Mouse (Mus musculus) embryonic facial prominence, embryonic 11.5 days (tissue): Measurements from ENCODE around the gene Cfap43. TPM values are rescaled to one million over a fixed set of nuclear protein-coding genes. Genes with fewer than 3 reads are reported as not detected.

ENCODE experiments used
- ATAC-seq: fragments of 200-750 bp; cut with Nextera tagmentation; replicated peaks from 2 replicates; pipeline ENCODE4 v1.8.0; 2017; ENCODE audit warnings: low read depth; ENCODE audit not compliant: insufficient number of reproducible peaks, low FRiP score, low TSS enrichment
- DNase-seq: peaks from one replicate; pipeline ENCODE4 v3.0.0-alpha.2; 2015; ENCODE audit warnings: low spot score
- H3K27ac ChIP-seq: fragments of 300-500 bp; sonication (generic); replicated peaks from 2 replicates; pipeline ENCODE4 v1.5.1; 2014; ENCODE audit warnings: mild to moderate bottlenecking, low read depth, low read length, control low read depth
- H3K27me3 ChIP-seq: fragments of 300-500 bp; sonication (generic); 2 replicates; pipeline ENCODE4 v1.6.1; 2014; ENCODE audit warnings: mild to moderate bottlenecking, low read length, moderate library complexity, mixed read lengths; ENCODE audit not compliant: control insufficient read depth, insufficient read depth
- H3K36me3 ChIP-seq: fragments of 300-500 bp; sonication (generic); replicated peaks from 2 replicates; pipeline ENCODE4 v1.6.1; 2014; ENCODE audit warnings: low read depth, mild to moderate bottlenecking, low read length, moderate library complexity, mixed read lengths; ENCODE audit not compliant: control insufficient read depth, insufficient read depth
- H3K4me1 ChIP-seq: fragments of 300-500 bp; sonication (generic); 2 replicates; pipeline ENCODE4 v1.6.1; 2014; ENCODE audit warnings: low read length, mixed read lengths; ENCODE audit not compliant: control insufficient read depth, insufficient read depth
- H3K4me2 ChIP-seq: fragments of 300-500 bp; sonication (generic); 2 replicates; pipeline ENCODE4 v1.6.1; 2014; ENCODE audit warnings: low read depth, mild to moderate bottlenecking, control low read depth, low read length, moderate library complexity
- H3K4me3 ChIP-seq: fragments of 300-500 bp; sonication (generic); 2 replicates; pipeline ENCODE4 v1.5.1; 2014; ENCODE audit warnings: low read depth, low read length, control low read depth
- H3K9ac ChIP-seq: fragments of 300-500 bp; sonication (generic); replicated peaks from 2 replicates; pipeline ENCODE4 v1.6.1; 2014; ENCODE audit warnings: mild to moderate bottlenecking, control low read depth, low read length
- H3K9me3 ChIP-seq: fragments of 300-500 bp; sonication (generic); replicated peaks from 2 replicates; pipeline ENCODE4 v1.6.1; 2016; ENCODE audit warnings: mild to moderate bottlenecking, low read length, inconsistent platforms, mixed read lengths; ENCODE audit not compliant: control insufficient read depth
- WGBS: fragments of 180-500 bp; shearing (Covaris S2); extraction: QIAGEN DNeasy Blood & Tissue Kit; methylation state at CpG from one replicate; pipeline ENCODE4 v1.1.7; 2014; 5-methylcytosine and 5-hydroxymethylcytosine counted together
- polyA plus RNA-seq: library from polyadenylated mRNA; unstranded; fragments of >200 nt; fragmentation: Nextera tagmentation; extraction: Ambion mirVana; gene quantifications from 2 replicates; pipeline ENCODE4 v1.2.1, GENCODE M21; 2014

Gene Cfap43
- polyA plus RNA-seq, 1 experiment from 2014 or later: not detected

- no peaks in the 10 kb centered on the region for H3K27me3 ChIP-seq
- ATAC-seq (no peak), DNase-seq (no peak)
- H3K4me1 ChIP-seq: no peaks in the 10 kb centered on the region
- no peak overlapping the region for H3K27ac ChIP-seq
- no peak overlapping the region for H3K9ac ChIP-seq
- no peaks in the 10 kb centered on the region for H3K36me3 ChIP-seq
- H3K4me2 ChIP-seq: no peak overlapping the region
- 91% methylated on average over 11 of the region's 11 CpGs for whole genome bisulfite sequencing
- no peaks in the 10 kb centered on the region for H3K9me3 ChIP-seq
- no peak overlapping the region for H3K4me3 ChIP-seq
Observed at GRCm38 (mm10) chr19:47790316-47791020, 128.6 kb downstream of the Cfap43 start.

- Histone ChIP-seq H3K4me1 (no peaks in the 10 kb centered on the region), H3K4me3 (no peak overlapping the region), H3K9ac (no peak overlapping the region), H3K36me3 (no peaks in the 10 kb centered on the region), H3K27ac (no peak overlapping the region), H3K4me2 (no peak overlapping the region), H3K27me3 (no peaks in the 10 kb centered on the region), H3K9me3 (no peaks in the 10 kb centered on the region)
- ATAC-seq (no peak), DNase-seq (no peak)
- 96% methylated on average over 6 of the region's 6 CpGs for WGBS
Observed at GRCm38 (mm10) chr19:47783898-47784297, 135.2 kb downstream of the Cfap43 start.

- no peak overlapping the region for H3K27ac ChIP-seq
- no peaks in the 10 kb centered on the region for H3K27me3 ChIP-seq
- DNase-seq (no peak), ATAC-seq (no peak)
- H3K4me1 ChIP-seq: no peaks in the 10 kb centered on the region
- 69% methylated on average over 11 of the region's 11 CpGs for WGBS
- H3K36me3 ChIP-seq: no peaks in the 10 kb centered on the region
- no peak overlapping the region for H3K4me2 ChIP-seq
- no peak overlapping the region for H3K9ac ChIP-seq
- H3K4me3 ChIP-seq: no peak overlapping the region
- H3K9me3 ChIP-seq: no peaks in the 10 kb centered on the region
Observed at GRCm38 (mm10) chr19:47780972-47781371, 138.1 kb downstream of the Cfap43 start.

- H3K27me3 ChIP-seq: no peaks in the 10 kb centered on the region
- H3K4me1 ChIP-seq: no peaks in the 10 kb centered on the region
- no peak overlapping the region for H3K4me2 ChIP-seq
- H3K36me3 ChIP-seq: no peaks in the 10 kb centered on the region
- ATAC-seq (no peak), DNase-seq (no peak)
- WGBS: 91% methylated on average over 7 of the region's 7 CpGs
- no peak overlapping the region for H3K4me3 ChIP-seq
- H3K9ac ChIP-seq: no peak overlapping the region
- no peaks in the 10 kb centered on the region for H3K9me3 ChIP-seq
- H3K27ac ChIP-seq: no peak overlapping the region
Observed at GRCm38 (mm10) chr19:47780145-47780544, 138.9 kb downstream of the Cfap43 start.

GRCm38 (mm10) chr19:47777847-47778246, 141.2 kb downstream of the Cfap43 start:
- Histone ChIP-seq H3K4me1 (no peaks in the 10 kb centered on the region), H3K9ac (no peak overlapping the region), H3K9me3 (no peaks in the 10 kb centered on the region), H3K4me2 (no peak overlapping the region), H3K27ac (no peak overlapping the region), H3K36me3 (no peaks in the 10 kb centered on the region), H3K27me3 (no peaks in the 10 kb centered on the region), H3K4me3 (no peak overlapping the region)
- DNase-seq (no peak), ATAC-seq (no peak)
- WGBS: 78% methylated on average over 6 of the region's 6 CpGs

GRCm38 (mm10) chr19:47755625-47756024, 163.5 kb downstream of the Cfap43 start:
- no peaks in the 10 kb centered on the region for H3K9me3 ChIP-seq
- no peak overlapping the region for H3K4me2 ChIP-seq
- 75% methylated on average over 19 of the region's 19 CpGs for WGBS
- H3K4me1 ChIP-seq: no peaks in the 10 kb centered on the region
- DNase-seq (no peak), ATAC-seq (no peak)
- H3K36me3 ChIP-seq: no peaks in the 10 kb centered on the region
- H3K27ac ChIP-seq: no peak overlapping the region
- no peaks in the 10 kb centered on the region for H3K27me3 ChIP-seq
- H3K4me3 ChIP-seq: no peak overlapping the region
- no peak overlapping the region for H3K9ac ChIP-seq

GRCm38 (mm10) chr19:47754931-47755330, 164.2 kb downstream of the Cfap43 start:
- 84% methylated on average over 9 of the region's 9 CpGs for WGBS
- no peak overlapping the region for H3K4me3 ChIP-seq

GRCm38 (mm10) chr19:47753921-47754320, 165.2 kb downstream of the Cfap43 start:
- 91% methylated on average over 4 of the region's 4 CpGs for WGBS
- Histone ChIP-seq H3K9me3 (no peaks in the 10 kb centered on the region), H3K4me1 (no peaks in the 10 kb centered on the region), H3K4me3 (no peak overlapping the region), H3K27me3 (no peaks in the 10 kb centered on the region), H3K9ac (no peak overlapping the region), H3K36me3 (no peaks in the 10 kb centered on the region), H3K27ac (no peak overlapping the region), H3K4me2 (no peak overlapping the region)
- ATAC-seq (no peak), DNase-seq (no peak)

More at GRCm38 (mm10) chr19:47754931-47755330, 164.2 kb downstream of the Cfap43 start:
- Histone ChIP-seq H3K9ac (no peak overlapping the region), H3K27me3 (no peaks in the 10 kb centered on the region), H3K27ac (no peak overlapping the region), H3K4me1 (no peaks in the 10 kb centered on the region), H3K36me3 (no peaks in the 10 kb centered on the region), H3K9me3 (no peaks in the 10 kb centered on the region), H3K4me2 (no peak overlapping the region)
- DNase-seq: no peak
- ATAC-seq: no peak
